Mouse (Mus musculus): ENCODE results near the gene Pfkfb2.

DNA sequence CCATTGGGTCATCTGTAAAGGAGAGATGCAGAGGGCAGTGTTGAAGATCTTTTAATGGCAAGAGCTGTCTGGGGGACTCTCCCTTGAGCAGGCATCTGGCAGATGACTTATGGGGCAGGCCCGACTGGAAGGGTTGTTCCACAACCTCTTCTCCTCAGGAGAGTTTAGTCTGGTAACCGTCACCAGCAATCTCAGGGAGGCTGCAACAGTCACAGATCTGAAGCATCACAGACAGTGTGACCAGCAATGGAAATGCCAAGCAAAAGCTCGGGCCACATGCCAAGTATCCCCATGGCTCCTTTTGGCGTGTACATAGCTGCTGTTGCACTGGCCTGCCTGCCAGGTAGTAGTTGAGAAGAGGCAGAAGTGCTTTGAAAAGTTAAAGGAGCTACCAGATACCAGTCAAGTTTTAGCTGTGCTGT lies 11.2 kb upstream of the Pfkfb2 start:
- TF ChIP-seq HCFC1 (IDR thresholded peaks at IDR 0.05; ENCODE audit: borderline replicate concordance, insufficient read depth, low read length) = no peak
- no peak for TF ChIP-seq CHD2 (IDR thresholded peaks at IDR 0.05; ENCODE audit: low read depth, low read length)

All from ES-E14 (cell line).